Mouse (Mus musculus) myocyte (in vitro differentiated cells): ENCODE data around the gene Mlf2.

ENCODE experiments used
- CEBPB ChIP-seq: IDR thresholded peaks from 2 replicates; pipeline ENCODE4 v1.6.1; 2011; ENCODE audit warnings: mild to moderate bottlenecking, moderate library complexity; ENCODE audit not compliant: poor library complexity, insufficient read depth, severe bottlenecking
- E2F4 ChIP-seq: IDR thresholded peaks from one replicate; pipeline ENCODE4 v1.6.1; 2011; ENCODE audit warnings: mild to moderate bottlenecking, control low read depth, moderate library complexity; ENCODE audit not compliant: insufficient read depth
- MAX ChIP-seq: IDR thresholded peaks from one replicate; pipeline ENCODE4 v1.6.1; 2011; ENCODE audit warnings: low read depth, mild to moderate bottlenecking, control low read depth
- MYOD1 ChIP-seq, 3 experiments: IDR thresholded peaks; one replicate each; pipeline ENCODE4 v1.6.1; 2011; ENCODE audit warnings: control low read depth in 2 of 3, low read depth in 2 of 3, mild to moderate bottlenecking in 2 of 3, moderate library complexity in 1 of 3; ENCODE audit not compliant: insufficient read length in 2 of 3, control insufficient read depth in 1 of 3
- MYOG ChIP-seq, 3 experiments: IDR thresholded peaks; one replicate each; pipeline ENCODE4 v1.6.1; 2011; ENCODE audit warnings: control low read depth in 2 of 3, low read depth in 2 of 3, mild to moderate bottlenecking in 2 of 3; ENCODE audit not compliant: insufficient read length in 2 of 3, control insufficient read depth in 1 of 3, insufficient read depth in 1 of 3
- POLR2A ChIP-seq: IDR thresholded peaks from one replicate; pipeline ENCODE4 v1.6.1; 2011; ENCODE audit warnings: low read depth, mild to moderate bottlenecking, control low read depth, moderate library complexity; ENCODE audit not compliant: insufficient read length
- REST ChIP-seq: IDR thresholded peaks from one replicate; pipeline ENCODE4 v1.6.1; 2011; ENCODE audit warnings: mild to moderate bottlenecking, control low read depth, moderate library complexity; ENCODE audit not compliant: insufficient read depth, insufficient read length
- USF1 ChIP-seq: IDR thresholded peaks from one replicate; pipeline ENCODE4 v1.6.1; 2011; ENCODE audit warnings: low read depth, mild to moderate bottlenecking, control low read depth, moderate library complexity

GRCm38 (mm10) chr6:124918331-124918690, 12.9 kb upstream of the Mlf2 start:
- TF ChIP-seq POLR2A = no peak
- TF ChIP-seq CEBPB = no peak
- TF ChIP-seq USF1 = no peak
- TF ChIP-seq MYOG (IDR thresholded peaks at IDR 0.05; ENCODE audit: control insufficient read depth in 1 of 3, insufficient read depth in 1 of 3, insufficient read length in 2 of 3, low read depth in 2 of 3) = no peak
- TF ChIP-seq MYOD1 (IDR thresholded peaks at IDR 0.05; ENCODE audit: control insufficient read depth in 1 of 3, insufficient read length in 2 of 3, low read depth in 2 of 3) = no peak
- TF ChIP-seq MAX = no peak
- no peak for TF ChIP-seq REST
- no peak for TF ChIP-seq E2F4
